Mouse (Mus musculus) left cerebral cortex, adult 18-20 months (tissue): ENCODE results near the gene Cops2. TPM values are rescaled to one million over a fixed set of nuclear protein-coding genes. Genes with fewer than 3 reads are reported as not detected.
A peak's percentile ranks its signal among the peaks of the same experiment; 100 is the strongest.

ENCODE experiments used
- DNase-seq, 2 experiments: peaks; one replicate each; pipeline ENCODE4 v3.0.0; 2021 to 2022; ENCODE audit warnings: low spot score in 2 of 2, mixed read lengths in 1 of 2
- long read RNA-seq, 2 experiments: library from polyadenylated mRNA; stranded (forward); transcript quantifications; one replicate each; pipeline ENCODE4 v2.0.0; 2021
- total RNA-seq, 2 experiments: library from RNA; stranded (reverse); gene quantifications; 2 replicates each; pipeline ENCODE4 v1.2.3; 2021

Gene Cops2
- 100 to 1,000 TPM; 102 TPM for total RNA-seq
- long read RNA-seq, experiment 1, transcript Cops2-203 (13 exons, 3,392 nt) = minor isoform, 39 of 104 reads
- long read RNA-seq, experiment 1, transcript Cops2-201 (13 exons, 2,073 nt) = major isoform, 63 of 104 reads
- long read RNA-seq, experiment 1, partial matches to known transcripts = 1 of 104 reads
- long read RNA-seq, experiment 1, other reads (novel, unspliced or antisense) = 1 of 104 reads
- long read RNA-seq, experiment 2, transcript Cops2-203 (13 exons, 3,392 nt) = minor isoform, 31 of 92 reads
- long read RNA-seq, experiment 2, transcript Cops2-201 (13 exons, 2,073 nt) = major isoform, 50 of 92 reads
- long read RNA-seq, experiment 2, partial matches to known transcripts = 1 of 92 reads
- long read RNA-seq, experiment 2, other reads (novel, unspliced or antisense) = 10 of 92 reads

DNA sequence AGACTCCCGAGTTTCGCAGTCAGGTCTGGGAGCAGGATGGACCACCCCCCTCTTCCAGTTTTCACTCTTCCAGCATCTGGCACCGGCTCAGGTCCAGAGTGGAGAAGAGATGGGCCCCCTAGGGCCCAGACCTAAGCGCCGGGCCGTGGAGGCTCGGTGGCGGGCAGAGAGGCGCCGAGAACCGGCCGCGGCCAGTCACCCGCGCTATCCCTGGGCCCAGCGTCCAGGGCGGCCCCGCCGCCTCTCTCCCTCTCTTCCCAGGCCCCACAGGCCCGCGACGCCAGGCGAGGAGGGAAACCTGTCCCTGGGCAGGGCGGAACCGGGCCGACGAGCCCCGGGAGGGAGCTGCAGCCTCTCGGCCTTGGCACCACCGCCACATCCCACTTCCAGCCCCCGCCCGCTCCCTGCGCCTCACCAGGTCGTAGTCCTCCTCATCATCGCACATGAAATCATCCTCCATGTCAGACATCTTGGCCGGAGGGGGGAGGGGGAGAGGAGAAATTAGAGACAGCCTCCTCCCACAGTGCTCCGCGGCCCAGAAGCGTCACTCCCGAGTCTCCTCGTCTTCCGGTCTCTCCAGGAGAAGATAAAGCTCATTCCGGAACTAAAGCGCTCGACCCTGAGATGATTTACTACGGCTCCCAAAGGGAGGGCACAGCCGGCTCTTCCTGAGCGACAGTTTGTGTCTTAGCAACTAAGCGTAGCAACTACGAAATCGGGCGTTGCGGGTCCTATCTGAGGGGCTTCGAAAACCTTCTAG is at the start of gene Cops2, which contains the start of gene Galk2:
Gene Cops2 (minus strand): TSS at position 619 of the 760 bp plus-strand sequence.
Gene Galk2 (plus strand): TSS at position 589 of the 760 bp plus-strand sequence.
- peak; percentile 93 to 96 for DNase-seq

DNA sequence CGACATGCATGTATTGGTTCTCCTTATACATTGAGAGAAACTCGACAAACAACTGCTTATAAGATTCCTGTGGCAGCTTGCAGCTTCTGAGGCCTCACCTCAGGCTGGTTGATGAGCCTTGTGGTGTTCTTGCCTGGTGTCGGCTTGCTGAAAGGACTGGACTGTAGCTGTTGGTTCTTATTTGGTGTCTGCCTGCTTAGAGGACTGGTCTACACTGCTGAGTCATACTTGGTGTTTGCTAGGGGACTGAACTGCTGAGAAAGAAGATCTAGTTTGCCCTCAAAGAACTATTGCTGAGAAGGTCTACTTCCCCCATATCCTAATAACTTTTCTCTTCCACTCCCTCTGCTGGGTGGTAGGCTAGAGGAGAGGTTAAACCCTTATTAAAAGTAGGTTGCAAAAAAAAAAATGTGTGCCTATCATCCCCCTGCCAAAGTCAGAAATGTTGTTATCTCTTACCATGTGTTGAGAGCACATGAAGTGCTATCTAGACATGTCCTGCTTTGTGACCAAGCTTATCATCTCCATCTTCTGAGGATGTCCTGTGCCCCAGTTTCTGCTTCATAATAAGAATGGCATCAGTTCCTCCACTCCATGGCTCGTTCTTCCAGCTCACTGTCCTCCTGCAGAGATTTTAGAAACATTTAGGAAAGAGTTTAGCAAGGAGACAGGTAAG is 48.8 kb upstream of the Cops2 start:
- no peak for DNase-seq

DNA sequence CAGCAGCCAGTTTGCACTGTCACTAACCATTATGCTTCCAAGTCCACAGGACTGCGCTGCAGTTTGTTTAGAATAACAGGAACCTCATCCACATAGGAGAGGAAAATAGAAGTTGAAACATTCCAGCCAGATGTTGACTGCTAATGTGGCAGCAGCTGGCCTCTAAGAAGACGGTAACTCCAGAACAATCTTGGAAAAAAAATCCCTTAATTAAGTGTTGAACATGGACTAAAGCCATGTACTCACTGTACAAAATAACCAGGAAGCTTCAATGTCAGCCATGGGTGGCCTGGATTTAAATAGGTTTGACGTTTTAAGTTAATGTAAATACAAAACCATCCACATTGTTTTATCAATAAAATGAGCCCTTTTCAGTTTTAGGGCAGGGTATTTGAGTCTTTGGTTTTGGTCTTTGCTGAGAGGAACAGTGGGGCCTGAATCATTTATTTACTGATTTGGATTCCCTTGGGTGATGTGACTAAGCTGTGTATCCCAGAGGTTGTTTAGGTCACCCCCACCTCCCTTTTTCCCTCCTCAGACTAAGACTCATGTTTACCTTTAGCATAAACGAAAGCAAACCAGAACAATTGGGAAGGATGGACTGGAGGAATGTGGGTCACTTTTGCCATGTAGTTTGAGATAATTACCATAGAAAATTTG is 47.6 kb upstream of the Cops2 start:
- DNase-seq = no peak

DNA sequence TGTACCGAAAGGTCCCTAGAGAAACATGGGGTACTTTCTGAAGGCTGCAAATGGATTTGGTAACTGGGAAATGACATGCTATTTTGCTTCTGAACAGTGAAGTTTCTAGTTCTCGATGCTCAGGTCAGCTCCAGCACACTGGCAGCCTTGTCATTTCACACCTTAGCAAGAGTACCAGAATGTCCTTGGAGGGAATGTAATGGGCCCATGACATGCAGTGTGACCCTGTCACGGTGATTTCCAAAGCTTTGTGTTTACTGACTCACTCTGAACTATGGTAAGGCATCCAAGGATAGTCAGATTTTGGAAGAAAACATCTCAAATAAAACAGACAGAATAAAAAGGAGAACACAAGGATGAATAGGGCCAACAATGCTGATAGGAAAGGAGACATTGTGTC is 42.5 kb upstream of the Cops2 start:
- no peak for DNase-seq

DNA sequence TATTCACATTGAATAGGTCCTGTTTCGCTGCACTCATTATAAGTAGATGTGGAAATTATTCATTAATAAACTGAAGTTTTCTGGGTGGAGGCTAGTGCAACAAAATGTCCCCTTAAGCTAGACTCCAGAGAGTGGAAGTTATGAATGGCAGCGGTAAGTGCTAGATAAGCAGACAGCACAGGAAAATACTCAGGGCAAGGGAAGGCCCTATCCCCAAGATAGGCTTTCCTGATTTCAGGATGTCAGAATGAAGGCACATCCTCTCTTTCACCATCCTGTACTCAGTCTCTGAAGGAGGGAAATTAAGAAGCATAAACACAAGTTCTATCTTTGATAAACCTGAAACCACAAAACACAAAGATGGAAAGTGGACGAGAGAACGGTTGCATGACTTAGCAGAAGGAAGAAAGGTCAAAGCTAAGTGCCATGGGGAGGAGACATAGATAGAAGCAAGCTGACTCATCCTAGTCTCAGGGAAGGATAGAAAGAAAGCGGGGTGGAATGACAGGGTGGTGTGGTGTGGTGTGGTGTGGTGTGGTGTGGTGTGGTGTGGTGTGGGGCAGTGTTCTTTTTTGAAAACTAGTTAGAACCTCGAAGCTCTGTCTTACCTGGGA is 42.0 kb upstream of the Cops2 start:
- DNase-seq = no peak

GRCm38 (mm10) chr2:125896355-125896754 is 37.4 kb upstream of the Cops2 start:
- no peak for DNase-seq

DNA sequence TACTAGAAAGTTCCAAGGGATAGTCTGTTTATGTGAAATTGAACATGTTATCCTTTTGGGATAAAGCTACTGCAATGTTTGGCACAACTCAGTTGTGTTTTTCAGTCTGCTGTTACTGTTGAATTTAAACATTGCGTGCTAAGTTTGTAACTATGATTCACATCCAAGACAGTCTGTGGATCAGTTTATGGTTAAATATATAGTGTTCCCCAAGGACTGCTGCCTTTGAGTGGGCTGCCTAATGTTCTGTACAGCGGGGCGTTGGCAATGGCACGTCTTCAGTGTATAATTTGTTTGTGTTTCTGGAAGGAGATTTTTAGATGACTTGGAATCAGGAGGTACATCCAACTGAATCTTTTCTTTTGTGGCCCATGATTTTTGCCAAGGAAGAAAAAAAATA is 36.2 kb upstream of the Cops2 start:
- DNase-seq = no peak

DNA sequence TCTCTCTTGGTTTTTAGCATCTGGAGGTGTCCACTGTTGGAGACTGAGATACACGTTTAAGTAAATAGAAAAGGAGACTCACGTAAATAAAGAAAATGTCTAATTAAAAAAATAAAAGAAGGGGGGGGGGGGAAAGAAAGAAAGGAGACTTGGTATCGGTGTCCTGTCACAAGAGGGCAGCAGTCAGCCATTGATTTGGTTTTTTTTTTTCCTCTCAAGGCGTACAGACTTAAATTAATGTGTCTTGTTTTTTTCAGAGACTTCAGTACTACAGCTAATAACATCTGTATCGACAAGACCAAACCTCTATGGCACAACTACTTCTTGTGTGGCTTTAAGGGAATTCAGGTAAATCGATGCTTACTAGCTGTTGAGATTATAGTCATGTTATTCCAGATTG is 34.2 kb upstream of the Cops2 start:
- DNase-seq = peak; percentile 10 to 49

GRCm38 (mm10) chr2:125885891-125886576 is 27.1 kb upstream of the Cops2 start:
- DNase-seq = no peak

GRCm38 (mm10) chr2:125870159-125870558 is 11.2 kb upstream of the Cops2 start:
- no peak for DNase-seq

- DNase-seq = no peak
These were observed 9.4 kb upstream of the Cops2 start for GRCm38 (mm10) chr2:125868301-125868700.

- peak; percentile 35 to 53 for DNase-seq
These were observed 7.3 kb upstream of the Cops2 start for GRCm38 (mm10) chr2:125866058-125866740.

- no peak for DNase-seq
These were observed 6.6 kb upstream of the Cops2 start for GRCm38 (mm10) chr2:125865585-125865984.

- DNase-seq = no peak
These were observed 5.6 kb upstream of the Cops2 start for GRCm38 (mm10) chr2:125864551-125864950.

- no peak for DNase-seq
These were observed 4.9 kb upstream of the Cops2 start for GRCm38 (mm10) chr2:125863799-125864198.

- DNase-seq = no peak
These were observed 1.2 kb downstream of the Cops2 start for GRCm38 (mm10) chr2:125857707-125858106.

DNA sequence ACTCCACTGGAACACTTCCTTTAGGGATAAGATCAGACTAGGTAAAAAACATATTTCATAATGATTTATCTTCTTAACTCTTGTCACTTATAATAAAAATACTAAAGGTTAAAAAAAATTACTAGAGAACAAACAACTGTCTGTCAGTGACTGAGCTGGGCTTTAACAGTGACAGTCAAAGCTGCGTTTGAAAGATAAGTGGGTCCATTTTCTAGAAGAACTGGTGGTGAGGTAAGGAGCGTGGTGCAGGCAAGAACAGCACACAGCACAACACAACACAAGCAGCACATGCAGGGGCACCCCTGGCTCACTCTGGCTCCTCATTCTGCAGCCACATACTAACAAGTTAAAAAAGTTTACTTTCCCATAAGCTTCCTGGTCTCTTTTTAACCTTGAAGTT is 7.7 kb downstream of the Cops2 start:
- no peak for DNase-seq

- no peak for DNase-seq
These were observed 20.1 kb downstream of the Cops2 start for GRCm38 (mm10) chr2:125838708-125839284.

GRCm38 (mm10) chr2:125838091-125838490 is 20.8 kb downstream of the Cops2 start:
- no peak for DNase-seq
